Mouse (Mus musculus) testis, postnatal 14 days (tissue): ENCODE measurements around the gene Reln.

ENCODE experiments used
- DNase-seq: peaks from one replicate; pipeline ENCODE4 v3.0.0; 2021; ENCODE audit warnings: low spot score

The Reln gene

DNA sequence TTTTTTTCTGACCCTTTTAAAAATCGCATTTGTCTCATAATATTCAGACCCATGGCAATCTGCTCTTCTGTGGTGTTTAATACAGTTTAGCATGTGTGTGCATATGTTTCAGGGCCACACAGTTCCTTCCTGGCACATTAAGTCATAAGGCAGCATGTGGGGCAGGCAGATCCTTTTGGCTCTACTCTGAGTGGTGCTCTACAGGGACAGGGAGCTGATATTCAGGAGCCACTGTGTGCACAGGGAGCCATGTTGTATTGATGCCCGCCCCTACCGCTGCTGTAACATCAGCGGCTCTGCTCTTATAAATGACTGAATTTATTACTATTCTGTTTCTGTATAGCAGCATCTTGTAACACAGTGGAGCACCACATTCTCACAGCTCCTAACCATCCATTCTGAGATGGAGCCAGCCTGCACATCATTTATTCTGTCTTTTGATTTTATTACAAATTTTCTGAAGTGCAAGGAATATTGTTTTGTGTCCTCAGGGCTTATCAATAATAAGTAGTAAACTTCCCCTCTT is 410.3 kb downstream of the Reln start:
- DNase-seq, result no peak

DNA sequence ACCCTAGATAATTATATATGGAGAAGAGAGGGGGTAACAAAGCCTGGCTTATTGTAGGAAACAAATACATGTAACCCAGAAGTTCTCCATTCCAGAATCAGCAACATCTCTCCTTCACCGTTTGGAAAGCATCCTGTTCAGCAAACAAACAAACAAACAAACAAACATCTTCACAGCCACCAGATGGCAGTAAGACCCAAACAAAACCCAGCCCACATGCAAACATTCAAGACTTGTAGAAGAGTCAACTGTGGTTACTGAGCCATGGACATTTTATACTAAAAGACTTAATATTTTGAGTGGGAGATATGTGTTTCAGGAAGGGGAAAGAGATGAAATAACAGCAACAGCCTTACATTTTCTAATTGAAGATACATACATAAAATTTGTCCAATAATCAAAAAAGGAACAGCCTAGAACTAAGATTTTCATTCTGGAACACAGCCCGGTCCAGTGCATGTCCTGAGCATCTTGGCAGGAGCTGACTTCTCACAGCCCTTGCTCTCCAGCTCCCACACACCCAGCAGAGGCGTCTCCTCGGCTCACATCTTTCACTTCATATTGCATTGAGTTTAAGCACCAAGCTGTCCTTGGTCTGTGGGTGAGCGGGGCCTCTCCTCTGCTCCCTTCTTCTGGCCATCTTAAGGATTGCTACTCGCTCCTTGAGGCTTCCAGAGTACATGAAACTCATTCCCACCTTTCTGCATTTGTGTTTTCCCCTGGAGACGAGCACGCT is 411.0 kb downstream of the Reln start:
- DNase-seq, result no peak

DNA sequence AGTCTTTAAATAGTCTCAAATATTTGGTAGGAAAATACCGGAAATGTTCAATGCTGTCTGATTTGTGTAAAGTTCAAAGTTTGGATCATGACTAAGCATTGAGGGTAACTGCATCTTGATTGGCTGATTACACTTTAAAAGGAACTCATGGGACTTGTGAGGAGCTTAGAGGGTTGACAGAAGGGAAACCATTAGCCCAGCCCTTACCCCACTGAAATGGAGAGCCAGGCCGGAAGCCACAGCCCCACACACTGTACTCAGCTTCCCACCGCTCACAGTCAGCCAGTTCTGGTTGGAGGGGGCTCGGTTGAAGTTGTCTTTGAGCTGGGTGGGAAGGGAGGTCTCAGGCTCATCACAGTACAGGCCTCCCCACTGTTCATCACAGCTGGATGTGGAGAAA is 413.4 kb downstream of the Reln start:
- DNase-seq, result no peak

DNA sequence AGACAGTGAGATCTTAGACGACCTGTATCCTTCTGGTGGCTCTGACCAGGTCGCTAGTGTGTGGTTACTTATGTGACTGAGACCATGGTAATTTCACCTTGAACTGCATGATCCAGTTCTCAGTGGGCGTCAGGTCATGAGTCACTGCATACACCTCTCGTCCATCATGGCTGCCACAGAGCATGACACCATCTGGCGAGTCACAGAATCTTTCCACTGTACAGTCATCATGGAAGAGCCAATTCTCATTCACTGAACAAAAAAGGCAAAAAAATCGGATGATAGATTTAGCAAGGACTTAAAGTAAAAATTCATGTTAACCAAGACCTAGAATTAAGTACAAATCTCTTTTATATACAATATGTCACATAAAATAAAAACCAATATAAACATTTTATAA is 424.2 kb downstream of the Reln start:
- DNase-seq, result no peak

DNA sequence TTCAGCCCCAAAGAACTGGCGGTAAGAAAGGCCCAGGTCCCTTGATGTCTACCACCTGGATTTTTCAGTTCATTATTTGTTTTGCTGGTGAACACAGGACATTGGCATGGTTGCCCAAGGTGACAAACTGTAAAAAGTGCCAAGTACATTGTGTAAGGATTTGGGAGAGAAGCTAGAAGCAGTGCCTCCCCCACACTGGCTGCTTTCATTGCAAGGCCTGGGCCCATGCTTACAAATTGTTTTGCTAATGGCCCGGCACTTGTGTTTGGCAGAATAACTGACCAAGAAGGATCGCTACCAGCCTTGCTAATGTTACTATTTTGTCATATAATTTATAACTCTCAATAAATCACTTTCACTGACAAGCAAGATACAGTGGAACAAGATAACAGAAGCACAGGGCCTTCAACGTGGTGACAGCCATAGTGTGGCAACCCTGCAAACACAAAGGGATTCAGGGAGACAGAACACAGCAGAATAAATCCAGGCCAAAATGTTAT is 425.2 kb downstream of the Reln start:
- peak; percentile 16 for DNase-seq

DNA sequence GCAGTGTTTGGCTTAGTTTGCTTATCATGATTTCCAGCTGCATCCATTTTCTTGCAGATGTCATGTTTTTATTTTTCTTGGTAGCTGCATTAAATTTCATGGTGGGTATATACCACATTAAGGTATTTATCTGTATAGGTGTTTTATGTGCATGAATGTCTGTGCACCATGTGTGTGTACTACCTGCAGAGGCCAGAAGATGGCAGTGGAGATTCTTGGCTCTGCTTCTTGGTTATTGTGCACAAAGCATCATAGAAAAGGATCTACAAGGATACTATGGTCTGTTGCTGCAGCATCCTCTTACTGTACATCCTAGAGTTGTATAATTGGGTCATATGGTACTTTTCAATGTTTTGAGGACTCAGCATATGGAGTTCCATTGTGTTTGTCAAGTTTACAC is 428.5 kb downstream of the Reln start:
- DNase-seq, result no peak

DNA sequence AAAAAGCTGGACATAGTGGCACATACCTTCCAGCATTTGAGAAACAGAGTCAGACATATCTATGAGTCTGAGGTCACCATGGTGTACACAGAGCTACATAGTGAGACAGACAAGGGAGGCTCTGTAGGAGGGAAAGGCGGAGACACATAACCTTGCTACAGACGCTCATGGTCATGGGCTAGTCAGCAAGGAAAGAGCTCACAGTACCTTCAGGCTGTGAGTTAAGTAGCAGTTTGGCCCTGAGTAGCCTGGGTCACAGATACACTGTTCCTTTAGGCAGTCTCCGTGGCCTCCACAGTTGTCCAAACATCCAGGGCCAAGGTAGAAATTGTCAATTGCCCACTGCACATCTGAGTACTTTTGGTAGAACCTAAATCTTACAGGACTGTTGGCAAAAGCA is 429.7 kb downstream of the Reln start:
- no peak for DNase-seq

DNA sequence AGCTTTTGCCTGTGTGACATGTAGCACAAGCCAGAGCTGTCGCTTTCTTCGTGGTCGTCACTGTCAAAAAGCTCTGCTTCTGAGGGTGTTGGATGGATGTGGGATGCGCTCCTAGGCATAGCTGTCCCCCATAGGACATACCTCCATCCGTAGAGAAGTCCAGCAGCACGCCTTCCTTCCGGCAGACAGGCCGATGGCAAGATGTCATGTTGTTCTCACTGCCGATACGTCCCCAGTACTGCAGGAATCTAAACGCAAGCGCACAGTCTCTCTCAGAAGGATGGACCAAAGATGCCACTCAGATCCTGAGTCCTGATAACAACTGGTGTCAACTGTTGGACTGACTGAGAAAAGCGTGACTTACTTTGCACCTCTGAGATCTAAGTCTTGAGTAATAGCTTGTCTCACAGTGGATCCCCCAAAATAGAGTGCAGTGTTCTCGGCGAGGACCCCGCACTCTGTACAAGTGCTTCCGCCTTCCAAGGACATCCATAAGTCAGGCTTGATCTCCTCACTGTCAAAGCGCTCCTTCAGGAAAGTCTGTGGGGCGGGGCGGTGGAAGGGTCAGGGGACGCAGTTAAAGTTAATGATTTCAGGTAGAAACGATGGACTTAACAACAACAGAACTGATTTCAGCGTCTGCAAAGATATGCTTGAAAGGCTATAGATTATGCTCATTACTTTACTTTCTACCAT is 431.5 kb downstream of the Reln start:
- DNase-seq, result no peak

DNA sequence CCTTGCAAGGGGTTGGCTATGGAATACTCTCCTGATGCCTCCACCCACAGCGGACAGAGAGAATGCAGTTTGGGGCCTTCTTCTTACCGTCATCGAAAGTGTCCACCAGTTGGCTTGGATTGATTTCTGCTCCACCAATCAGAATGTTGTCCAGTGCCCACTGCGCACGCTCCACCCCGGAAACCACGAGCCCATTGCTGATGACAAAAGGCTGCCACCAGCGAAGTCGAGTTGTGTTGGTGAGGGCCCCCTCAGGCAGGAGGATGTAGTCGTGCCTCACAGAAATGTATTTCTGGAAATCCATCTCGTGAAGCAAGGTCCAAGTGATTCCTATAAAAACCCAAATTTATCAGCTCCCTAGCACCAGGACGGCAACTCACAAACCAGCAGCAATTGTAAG is 433.8 kb downstream of the Reln start:
- peak; percentile 56 for DNase-seq

DNA sequence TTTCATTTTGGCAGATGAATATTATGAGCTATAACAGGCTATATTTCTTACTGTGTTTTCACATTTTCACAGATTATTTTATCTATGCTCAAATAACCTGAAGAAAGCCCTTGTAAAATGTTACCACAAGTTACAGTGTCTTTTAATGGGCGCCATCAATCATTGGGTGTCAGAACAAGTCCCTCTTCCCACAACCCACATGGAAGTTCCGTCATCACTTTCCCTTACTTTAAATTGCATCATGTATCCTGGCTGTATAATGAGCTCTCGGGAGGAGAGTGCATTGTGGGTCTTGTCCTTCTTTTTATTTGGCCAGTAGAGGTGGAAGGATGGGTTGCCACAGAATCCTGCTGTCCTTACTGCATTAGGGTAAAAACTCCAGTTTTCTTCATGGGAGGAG is 434.8 kb downstream of the Reln start:
- no peak for DNase-seq

DNA sequence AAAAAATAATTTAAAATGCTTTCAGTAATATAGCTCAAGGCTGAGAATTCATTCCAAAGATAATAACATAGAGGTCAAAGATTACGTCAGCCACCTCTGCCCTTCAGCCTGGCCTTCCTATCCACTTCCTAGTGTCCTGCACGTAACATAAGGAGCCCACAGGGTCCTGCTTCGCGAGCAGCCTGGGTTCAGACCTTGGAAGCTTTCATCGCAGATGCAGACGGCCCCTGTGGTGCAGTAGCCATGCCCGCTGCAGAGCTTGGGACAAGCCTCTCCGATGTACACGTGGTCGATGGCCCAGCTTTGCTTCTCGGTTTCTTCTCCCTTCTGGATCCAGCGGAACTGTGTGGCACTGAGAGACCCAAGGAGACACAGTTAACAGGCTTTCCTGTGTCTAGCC is 443.1 kb downstream of the Reln start:
- no peak for DNase-seq

DNA sequence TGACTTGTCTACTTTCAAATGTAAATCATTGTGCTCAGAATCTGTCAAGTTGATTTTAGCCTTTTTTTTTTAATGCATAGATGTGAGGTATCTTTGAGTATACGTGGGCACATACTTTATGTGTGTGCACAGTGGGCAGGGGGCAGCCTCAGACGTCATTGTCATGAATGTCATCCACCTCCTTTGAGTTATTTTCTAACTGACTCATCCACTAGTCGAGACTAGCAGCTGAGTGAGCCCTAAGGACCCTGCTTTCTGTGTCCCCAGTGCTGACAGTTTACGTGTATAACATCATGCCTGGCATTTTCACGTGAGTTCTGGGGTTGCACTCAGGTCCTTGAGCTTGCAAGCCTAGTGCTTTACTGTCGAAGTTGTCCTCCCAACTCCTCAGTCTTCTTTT is 443.6 kb downstream of the Reln start:
- no peak for DNase-seq

DNA sequence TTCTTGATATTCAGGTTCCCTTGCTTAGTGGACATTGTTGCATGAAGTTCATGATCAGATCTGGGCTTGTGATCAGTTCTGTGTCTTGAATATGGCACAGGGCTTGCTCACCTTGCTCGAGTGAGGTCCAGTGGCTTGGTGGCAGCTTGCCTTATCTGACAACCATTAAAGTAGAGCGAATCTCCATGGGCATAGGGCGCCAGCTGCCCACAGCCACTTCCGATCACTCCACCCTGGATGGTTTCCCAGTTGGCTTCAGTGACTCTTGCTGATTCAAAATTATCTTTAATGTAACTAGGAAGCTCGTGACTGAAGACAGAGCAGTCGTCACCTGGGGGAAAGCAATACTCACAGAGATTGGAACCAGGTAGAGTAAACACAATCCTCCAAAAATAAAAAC is 445.6 kb downstream of the Reln start:
- no peak for DNase-seq

DNA sequence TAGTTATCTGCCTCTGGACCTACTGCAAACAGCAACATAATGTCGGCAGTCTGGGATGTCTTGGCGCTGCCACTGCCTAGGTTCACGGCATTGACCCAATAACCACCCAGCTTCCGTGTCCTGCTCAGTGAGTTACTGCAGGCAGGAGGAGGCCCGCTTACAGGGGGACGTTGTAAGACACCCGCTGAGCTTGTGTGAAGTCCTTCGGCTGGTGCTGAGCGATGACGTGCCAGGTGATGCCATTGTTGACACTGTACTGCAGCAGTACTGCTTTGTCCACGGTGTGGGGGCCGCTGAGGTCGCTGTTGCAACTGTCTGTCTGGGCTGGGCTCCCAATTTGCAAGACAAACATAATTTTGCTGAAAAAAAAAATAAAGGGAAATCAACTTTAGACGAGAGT is 447.9 kb downstream of the Reln start:
- no peak for DNase-seq

DNA sequence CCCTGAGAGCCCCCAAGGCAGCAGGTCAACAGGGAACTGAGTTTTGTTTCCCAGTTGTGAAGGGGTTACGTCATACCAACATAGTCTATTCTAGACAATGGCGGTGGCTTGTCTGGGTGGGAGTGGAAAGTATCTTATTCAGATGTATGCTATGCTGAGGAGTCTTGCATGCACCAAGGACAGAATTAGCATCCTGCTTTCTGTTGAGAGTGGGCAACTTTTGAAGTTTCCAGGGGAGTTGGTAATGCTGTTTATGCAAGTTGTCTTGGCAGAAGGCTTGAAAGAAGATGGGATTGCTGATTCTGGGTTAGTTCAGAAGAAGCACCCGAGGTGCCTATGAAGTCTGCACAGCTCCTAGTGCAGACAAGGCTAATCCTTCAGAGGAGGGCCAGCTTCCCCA is 450.3 kb downstream of the Reln start:
- no peak for DNase-seq

DNA sequence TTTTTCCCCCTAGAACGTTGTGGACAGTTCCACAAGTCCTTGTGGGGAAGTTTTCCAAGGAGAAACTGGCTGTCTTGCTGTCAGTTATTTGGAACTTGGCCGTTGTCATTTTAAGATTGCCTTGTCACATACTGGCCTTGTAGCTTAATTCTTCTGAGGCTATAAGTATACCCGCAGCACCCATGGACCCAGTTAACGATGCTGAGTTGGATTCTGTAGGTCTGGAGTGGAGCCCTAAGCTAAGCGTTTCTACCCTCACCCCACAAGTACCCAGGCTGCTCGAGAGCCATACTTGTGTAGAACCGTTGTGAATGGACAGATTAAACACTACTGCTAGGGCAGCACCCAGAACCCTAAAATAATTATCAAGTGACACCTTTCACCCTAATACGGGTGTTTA is 477.8 kb downstream of the Reln start:
- DNase-seq, result no peak

DNA sequence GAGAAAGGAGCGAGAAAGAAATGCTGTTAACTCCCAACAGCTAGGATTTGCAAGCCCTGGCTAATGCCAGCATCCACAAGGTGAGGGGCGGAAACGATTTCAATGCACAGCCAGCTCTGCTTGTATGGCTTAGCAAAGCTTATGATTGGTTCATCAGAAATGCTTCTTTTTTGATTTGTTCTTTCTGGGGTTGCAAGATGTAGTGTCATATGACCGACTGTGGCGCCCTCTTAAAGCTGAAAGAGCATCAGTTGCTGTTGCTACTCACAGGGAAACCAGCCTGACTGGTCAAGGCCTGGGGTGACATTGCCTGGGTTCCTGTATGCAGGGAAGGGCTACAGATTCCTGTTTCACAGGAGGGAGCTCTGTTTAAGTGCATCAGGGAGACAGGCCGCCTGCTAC is 478.2 kb downstream of the Reln start:
- no peak for DNase-seq

DNA sequence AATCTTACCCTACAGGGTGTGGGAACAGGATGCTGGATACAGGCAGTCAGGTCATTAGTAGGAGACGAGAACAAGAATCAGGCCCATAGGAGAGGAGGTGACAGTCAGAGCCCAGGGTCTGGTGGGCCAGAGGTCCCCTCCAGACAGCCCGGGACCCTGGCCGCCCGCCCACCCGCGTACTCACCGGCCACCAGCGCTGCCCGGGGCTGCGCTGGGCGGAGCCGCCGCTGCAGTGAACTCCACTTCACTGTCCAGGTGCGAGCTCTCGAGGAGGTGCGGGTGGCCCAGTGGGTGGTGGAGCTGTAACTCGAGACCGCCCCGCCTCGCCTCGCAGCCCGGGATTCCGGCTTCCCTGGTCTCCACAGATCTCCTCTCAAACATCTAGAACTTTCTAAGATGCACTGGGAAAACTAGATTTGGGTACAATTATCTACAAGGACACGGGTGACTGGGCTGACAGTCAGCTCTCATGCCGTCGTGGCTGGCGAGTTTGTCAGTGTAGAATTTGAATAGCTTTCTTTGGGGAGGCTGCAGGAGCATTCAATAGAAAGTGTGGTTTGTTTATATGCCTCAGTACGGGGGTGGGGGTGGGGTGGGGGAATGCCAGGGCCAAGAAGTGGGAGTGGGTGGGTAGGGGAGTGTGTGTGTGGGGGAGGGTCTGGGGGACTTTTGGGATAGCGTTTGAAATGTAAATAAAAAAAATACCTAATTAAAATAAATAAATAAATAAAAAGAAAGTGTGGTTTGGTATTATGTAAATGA is 479.0 kb downstream of the Reln start, which contains the start of gene Slc26a5:
Slc26a5 (minus strand) TSS at position 259 of the 762 bp plus-strand sequence.
- DNase-seq, result peak; percentile 19

DNA sequence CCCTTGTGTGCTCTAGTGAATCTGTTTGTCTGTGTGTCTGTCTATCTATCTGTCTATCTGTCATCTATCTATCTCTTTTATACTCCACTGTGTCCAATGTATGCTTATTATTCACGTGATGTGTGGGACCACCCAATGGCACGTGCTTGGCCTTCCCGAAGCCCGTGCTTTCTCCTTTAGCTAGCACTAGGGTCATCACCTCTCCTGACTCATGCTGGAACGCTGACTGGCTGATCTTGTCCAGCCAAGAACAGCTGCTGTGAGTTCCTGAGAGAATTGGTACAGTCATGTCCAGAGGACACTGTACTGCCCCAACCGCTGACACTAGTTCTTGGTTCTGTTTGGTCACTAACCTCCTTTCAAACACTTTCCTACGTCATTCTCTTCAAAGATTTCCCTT is 485.8 kb downstream of the Reln start:
- no peak for DNase-seq

DNA sequence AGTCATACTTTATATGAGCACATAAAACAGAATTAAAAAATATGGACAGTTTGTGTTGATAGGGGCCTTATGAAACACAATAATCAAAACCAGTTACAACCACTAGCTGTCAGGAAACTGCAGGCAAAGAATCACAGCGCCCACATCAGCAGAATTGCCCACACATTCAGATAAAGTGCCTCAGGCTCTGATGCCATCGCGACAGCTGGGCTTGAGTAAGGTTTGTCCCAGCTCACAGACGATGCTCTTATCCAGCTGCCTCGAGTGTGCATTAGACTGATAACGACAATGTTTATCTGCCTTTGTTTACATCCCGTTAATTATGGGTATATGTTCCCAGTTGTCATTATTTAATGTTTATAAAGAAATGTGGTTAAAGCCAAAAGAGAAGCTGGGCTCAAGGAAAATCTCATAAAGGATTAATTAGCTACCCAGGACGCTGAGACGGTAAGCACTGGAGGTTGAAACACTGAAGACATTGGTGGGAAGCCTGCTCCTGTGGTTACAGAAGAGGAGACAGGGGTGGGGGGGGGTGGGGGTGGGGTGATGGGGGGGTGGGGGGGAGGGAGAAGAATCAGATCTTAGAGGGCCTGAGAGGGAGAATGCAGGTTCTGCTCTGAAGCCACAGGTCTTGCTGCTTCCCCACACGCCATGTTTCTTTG is 492.7 kb downstream of the Reln start:
- DNase-seq, result no peak

DNA sequence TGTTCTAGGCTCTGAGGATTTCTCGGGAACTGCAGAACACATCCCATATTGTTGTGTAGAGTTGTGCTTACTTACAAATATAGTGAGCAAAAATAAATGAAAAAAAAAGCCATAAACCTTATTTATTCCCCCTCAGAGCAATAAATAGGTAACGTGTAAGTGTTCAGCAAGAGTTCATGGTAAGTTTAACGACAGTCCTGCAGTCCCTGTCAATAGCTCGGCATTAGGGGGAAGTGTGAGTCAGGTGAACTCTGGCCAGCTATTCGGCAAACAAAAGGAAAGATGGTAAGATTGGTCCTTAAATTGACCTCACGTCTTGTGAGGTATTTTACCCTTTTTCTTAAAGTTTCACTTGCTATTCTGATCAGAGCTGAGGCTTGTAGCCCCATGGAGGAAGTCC is 497.1 kb downstream of the Reln start:
- DNase-seq, result no peak

DNA sequence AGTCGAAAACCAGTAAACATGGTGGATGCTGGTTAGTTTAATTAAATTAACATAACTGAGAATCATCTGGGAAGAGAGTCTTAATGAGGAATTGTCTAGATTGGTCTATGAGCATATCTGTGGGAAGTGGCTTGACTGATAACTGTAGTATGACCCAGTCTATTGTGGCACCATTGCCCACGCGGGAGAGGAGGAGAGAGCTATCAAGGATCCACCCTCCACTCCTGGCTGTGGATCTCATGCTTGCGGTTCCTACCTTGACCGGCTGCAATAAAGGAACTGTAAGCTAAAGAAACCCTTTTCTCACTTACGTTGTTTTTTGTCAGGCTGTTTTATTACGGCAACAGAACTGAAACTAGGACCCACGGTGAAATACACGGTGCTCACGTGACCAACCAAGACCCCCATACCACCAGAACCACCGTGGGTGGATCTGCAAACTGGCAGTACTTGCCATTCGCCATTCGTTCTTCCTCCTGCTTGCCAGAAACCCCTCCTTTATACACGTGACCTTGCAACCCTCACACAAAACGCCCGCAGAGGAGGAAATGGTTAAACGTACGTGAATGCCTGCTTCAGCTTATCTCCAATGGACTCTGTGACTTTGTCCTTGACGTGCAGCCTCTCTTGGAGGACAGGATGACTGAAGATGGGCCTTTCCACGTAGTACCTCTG is 497.7 kb downstream of the Reln start:
- no peak for DNase-seq
